Mouse (Mus musculus) urinary bladder, postnatal 36 days (tissue): ENCODE results near the gene Fgfr2.

ENCODE experiments used
- DNase-seq, 2 experiments: peaks; one replicate each; pipeline ENCODE4 v3.0.0; 2022; ENCODE audit warnings: low spot score in 2 of 2, mixed read lengths in 1 of 2

The Fgfr2 gene

DNA sequence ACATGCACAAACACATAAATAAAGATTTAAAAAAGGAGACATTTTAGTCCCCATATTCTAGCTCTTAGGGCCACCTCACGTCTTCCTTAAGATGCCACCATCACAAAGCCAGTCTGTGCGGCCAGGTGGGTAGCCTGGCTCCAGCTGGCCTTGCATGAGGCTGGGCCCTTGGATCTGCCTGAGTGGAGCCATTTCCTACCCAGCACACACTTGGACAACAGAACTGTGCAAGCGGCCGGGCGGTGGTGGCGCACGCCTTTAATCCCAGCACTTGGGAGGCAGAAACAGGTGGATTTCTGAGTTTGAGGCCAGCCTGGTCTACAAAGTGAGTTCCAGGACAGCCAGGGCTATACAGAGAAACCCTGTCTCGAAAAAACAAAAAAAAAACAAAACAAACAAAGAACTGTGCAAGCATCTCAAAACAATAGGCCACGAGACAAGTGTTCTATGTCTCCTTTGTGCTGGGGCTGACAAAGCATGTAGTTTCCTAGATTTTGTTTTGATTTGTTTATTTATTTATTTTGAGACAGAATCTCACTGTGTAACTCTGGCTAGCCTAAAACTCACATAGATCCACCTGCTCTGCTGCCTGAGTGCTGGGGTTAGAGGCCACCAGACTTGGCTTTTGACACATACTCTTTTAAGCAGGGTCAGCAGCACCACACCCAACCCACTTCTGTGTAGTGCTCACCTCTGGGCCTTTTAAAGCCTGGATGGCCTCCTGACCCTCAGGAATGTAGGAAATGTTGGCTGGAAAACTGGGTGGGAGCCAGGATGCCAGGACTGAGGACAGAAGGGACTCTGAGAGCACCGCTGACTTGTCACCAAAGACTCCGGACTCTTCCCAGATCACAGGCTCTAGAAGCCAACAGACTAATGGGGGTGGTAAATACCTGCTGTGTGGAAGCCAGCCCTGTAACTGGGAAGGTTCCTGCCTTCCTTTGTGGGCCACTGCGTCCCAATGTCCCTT is 400.5 kb downstream of the Fgfr2 start:
- DNase-seq: no peak

DNA sequence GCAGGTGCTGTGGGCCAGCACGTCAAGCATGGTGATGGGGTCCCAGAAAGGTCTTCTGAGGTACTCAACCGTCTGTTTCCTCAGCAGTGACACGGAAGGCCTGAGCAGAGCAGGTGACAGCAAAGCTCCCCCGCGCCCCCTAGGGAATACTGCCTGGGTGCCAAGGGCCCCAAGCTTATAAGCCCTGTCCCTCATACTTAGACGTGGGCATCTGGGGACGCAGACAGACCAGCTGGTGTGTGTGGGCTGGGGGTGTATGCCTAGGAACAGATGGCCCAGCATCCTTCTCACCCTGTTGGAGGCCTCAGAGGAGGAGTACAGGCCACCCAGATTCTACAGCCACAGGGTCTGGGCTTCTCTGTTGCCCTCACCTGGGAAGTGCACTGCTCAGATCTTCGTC is 402.6 kb downstream of the Fgfr2 start:
- no peak for DNase-seq

DNA sequence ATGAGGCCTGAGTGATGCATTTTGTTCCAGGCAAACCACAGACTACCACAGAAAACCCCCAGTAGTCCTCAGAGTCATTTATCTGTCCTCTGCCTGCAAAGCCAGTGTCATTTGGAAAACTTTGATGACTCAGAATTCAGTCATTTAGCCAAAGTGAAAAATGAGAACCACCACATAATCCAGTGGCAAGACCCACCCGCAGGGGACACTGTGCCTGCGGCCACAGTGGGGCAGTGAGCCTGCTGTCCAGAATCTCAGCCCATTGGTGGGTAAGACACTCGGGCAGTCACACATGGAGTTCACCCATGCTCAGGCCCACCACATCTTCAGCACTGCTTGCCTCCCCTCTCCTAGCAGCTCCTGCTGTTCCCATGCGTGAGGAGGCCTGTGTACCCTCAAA is 403.6 kb downstream of the Fgfr2 start:
- DNase-seq: no peak

DNA sequence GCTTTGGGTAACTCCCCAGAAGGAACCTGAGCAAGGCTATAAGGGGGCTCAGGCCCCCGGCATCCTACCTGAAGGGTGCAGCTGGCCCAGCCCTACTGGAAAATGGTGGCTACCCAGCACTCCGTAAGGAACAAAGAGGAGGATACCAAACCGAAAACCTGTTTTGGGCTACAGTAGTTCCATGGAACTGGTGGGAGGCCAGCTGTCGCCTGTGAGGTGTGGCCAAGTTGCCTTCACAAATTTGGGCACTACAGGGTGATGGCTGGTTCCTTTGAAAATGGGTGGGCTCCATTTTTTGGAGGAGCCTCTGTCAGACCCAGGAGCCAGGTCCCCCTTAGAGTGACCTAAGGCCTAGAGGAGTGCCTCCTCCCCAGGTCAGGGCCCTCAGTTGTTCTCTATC is 407.9 kb downstream of the Fgfr2 start:
- DNase-seq: no peak

DNA sequence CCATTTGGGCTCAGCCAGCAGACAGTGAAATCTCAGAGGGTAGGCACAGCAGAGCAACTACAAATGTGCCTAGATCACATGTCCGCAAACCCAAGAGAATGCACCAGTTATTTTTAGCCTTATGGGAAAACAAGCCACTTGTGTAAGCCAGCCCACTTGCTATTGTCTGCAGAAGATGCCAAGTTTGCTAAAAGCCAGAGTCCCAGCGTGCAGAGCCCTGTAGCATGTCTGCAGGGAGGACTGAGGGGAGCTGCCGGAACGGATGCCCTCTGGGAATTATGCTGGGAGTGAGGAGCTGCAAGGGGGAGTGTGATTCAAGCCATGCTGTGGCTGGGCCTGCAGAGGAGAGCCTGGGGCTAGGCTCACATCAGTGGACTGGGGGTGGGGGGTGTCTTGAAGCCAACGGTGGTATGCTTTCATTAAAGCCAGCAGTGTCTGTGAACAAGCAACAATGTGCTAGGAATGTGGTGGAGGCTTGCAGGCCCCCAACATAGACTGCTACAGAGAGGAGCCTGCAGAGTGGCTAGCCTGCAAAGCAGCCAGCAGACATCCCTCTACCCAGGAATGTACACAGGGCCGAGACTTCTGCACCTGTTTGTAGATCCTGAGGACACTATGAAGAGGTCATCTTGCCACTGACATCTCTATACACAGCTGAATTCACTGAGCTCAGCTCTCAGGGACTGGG is 408.8 kb downstream of the Fgfr2 start:
- DNase-seq: peak in 1 of 2 experiments; percentile 55

DNA sequence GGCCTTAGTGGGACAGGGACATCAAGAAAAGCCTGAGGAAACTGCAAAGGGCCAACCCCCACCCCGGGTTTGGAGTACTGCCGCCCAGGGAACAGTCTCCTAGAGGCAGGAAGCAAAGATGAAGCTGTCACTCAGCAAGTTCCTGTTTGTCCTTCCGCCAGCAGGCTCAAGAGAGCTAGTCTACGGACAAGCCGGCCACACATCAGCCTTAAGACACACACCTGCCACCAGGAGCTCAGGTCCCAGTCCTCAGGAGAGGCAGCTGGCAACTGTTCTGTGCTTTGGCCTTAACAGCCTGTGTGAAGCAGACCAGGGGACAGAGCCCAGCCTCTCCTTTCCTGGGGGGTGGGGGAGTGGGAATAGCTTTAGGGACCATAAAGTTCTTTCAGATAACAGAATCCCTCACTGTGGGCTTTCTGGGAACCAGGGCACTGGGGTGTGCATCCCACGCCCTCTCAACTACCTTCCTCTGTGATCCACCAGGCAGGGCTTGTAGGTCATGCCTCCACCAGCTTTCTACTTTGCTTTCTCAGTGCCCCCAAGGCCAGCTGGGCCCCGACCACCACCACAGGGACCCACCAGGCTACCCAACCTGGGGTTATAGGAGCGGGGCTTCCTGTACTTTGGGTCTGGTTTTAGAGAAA is 409.5 kb downstream of the Fgfr2 start:
- DNase-seq: peak in 1 of 2 experiments; percentile 36

DNA sequence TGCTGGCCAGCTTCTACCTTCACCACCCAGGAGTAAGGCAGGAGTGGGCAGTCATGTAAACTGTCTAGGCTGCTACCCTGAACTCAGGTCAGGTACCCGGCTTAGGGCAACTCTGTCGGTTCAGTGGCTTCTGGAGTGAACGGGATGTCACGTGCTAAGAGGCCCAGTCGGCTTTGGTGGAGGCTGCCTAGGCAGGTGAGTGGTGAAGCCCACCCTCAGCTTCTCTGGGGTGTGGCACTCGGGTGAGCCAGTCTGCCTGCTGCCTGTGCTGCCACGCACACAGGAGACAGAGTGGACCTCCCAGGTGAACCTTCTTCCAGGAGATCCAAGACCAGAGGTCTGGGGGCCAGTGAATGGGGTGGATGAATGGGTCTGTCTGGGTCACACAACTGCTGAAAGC is 410.2 kb downstream of the Fgfr2 start:
- DNase-seq: no peak

DNA sequence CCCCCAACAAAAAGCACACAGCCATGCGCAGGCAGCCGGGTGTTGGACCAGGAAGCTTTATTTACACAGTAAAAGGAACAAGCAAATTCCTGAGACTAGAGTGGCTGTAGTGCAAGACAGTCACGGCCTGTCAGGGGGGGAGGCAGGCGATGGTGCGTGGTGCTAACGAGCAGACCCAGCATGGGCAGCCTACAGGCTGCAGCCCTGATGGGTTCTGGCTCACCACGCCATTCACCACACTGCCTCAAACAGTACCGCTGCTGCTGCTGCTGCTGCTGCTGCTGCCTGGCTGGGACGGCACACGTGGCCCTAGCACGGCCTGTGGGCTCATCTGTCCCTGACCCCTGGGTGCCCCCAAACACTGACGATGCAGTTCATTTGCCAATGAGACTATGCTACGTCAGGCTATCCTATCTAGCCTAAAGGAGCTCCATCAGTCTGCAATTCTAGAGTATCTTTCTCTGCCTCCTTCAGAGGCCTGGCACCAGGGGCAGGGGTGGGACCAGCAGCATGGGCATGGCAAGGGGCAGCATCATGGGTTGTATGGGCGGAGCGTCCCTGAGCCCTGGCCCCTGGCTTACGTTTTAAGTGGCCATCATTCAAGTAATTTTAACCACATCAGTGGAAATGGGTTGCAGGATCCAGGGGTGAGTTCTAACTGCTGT is 411.0 kb downstream of the Fgfr2 start:
- DNase-seq: no peak

DNA sequence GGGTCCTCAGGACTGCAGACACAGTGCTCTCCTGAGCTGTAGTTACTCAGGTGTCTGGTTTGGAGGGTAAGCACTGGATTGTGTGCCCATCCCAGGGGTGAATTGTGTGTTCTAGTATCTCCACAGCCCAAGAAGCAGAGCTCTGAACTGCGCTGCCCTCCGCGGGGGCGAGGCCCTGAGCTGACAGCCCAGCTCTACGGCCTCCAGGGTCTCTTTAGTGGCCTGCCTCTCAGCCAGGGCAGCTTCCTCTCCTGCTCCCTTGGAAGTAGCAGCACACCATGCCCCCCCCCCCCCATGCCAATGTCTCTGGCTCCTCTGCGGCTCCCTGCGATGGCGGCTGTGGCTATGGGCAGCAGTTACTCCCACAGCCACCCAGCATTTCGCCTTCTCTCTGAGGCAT is 411.6 kb downstream of the Fgfr2 start:
- DNase-seq: no peak

DNA sequence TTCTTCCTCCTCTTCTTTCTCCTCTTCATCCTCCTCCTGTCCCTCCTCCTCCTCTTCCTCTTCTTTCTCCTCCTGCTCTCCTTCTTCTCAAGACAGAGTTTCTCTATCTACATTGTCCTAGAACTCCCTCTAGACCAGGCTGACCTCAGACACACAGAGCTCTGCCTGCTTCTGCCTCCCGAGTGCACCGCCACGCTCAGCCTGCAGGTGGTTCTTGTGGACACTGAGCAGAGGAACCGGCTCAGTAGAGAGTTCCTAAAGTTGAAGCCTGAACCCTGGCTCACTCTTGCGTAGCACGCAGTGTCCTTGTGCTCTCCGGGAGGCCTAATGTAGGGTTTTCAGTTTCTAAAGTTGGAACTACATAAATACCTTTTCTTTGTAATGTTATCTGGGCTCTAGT is 418.0 kb downstream of the Fgfr2 start:
- DNase-seq: no peak

DNA sequence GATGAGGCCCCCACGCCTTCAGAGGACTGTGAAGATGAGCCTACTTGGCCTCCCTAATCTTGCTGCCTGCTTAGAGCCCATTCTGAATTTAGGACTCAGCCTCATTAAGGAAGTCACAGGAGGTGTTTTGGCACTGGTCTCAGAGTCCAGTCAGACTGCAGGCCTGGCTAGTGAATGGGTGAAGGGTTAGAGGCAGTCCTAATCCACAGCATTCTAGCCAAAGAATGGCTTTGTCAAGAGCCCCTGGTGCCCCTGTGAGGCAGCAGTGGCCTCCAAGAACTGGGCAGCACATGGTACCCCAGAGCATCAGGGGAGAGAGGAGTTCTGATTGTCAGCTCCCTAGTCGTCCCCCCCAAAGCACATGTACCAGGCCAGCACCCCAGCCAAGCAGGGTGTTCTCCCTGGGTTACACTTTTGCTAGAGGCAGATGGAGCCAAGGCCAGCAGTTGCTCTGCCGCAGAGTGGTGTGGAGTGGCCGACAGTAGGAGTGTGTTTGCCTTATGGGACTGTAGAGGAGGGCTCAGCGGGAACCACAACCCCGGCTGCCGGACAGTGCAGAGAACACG is 418.8 kb downstream of the Fgfr2 start:
- no peak for DNase-seq

DNA sequence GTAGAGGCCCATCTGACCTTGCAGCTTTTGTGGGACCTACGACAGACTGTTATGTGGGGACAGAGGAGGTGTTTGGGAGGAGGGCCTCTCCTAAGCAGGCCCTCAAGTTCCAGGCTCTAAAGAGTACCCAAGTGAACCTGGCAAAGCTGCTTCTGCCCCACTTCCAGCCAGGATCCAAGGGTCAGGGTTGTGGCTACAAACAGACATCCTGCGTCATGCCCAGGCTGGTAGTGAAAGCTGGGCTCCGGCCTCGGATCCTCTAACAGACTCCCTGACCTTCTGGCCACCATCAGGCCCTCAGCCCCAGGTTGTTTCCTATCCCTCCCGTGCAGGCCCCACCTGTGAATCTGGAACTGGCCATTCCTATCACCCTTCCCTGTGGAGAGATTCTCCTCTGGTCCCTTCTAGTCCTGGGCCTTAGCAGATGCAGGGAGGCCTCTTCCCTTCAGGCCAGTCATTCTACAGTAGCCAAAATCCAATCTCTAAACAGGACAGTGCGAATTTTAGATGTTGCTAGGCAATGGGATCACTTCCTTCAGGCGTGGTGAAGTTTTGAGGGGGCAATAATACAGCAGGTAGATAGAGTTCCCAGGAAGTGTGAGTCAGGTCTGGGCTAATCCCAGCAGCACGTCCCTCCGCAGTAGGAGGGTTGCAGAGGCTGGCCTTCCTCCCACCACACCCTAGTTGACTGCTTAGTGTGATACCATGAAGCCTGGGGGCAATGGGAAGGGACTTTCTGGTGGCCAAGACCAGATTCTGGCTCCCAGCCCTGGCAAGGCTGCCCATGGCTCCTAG is 419.4 kb downstream of the Fgfr2 start:
- DNase-seq: no peak

DNA sequence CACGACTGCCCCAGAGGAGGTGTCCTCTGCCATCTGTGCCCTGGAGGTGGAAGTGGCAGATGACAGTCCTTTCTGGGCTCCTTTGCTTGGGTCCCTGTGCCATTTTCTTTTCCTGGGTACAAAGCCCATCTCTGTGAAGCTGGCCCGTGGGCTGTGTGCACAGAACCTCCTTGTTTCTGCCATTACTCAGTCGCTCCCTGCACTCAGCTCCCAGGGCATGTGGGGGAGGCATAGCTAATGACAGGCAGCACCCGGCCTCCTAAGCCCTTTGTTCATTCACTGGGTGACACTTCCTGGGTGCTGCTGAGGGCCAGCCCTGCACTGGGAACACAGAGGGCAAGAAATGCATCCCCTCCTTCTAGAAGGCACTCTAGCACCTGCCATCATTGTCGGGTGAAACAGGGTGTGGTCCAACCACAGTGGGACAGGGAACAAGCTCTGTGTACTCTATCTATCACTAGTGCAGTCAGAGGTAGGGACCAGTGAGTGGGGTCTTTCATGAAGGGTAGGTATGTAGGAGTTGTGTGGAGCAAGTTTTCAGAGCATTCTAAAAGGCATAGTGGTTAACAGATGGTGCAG is 420.6 kb downstream of the Fgfr2 start:
- no peak for DNase-seq

DNA sequence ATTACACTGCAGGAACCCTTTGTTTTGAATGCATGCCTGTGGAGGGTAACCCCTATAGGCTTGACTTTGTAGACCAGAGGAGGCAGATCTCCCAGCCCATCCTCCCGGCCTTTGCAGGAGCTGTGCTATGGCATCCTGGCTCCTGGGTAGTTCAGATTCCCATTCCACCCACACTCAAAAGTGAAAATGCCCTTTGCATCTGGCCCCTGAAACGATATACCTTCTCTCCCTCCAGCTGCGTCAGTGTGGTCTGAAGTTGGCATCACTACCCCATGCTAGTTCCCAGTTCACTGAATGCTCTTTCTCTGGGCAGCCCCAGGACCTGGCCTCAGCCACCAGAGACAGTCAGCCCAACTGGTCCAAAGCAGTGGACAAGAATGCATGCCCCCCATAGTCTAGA is 421.1 kb downstream of the Fgfr2 start:
- DNase-seq: no peak

DNA sequence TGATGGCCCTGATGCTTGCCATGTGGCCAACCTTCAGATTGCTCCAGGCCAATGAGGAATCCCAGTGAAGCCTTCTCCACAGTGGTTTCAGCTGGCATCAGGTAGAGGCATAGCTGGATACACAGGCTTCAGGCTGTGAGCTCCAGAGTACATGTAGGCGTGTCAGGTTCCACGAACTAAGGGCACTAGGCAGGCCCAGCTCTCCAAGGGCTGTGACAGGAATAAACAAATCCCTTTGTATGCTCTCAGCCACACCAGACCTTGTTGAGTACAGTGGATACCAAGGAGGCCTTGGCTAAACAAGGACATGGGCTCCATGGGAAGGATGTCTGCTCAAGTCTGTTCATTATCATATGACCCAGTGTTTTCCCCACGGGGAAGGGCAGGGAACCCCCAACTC is 421.7 kb downstream of the Fgfr2 start:
- DNase-seq: no peak

DNA sequence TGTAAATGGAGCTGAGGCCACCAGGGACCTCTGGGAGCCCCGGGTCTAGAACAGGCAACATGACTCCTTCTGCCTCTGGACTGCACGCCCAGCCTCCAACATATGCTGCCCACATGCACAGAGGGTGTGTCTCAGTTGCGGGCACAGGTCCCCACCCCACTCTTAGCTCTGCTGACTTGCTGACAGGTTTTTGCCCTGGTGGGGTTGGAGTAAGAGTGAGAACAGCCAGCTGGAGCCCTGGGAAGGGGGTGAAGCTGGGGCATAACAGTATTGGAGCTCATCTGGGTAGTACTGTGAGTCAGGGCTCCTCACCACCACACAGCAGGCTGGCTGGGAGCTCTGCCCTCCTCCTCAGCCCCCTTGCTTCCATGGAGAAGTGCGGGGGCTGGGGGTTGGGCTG is 423.0 kb downstream of the Fgfr2 start:
- DNase-seq: no peak

DNA sequence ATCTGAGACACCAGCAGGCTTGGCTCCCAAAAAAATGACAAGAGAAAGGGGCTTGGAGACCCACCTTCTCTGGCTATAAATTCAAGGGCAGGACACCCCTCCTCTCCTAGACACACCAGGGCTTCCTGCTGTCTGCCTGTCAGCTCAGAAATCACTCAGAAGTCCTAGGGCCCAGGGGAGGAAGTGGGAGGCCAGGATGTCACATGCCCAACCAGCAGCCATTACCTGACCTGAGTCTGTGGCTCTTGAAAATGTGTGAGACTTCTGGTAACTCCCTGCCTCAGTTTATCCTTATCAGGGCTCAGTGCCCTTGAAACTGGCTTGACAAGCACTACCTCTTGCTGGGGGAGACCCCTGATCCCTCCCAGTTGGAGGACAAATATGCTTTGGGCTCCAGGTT is 423.5 kb downstream of the Fgfr2 start:
- DNase-seq: no peak

DNA sequence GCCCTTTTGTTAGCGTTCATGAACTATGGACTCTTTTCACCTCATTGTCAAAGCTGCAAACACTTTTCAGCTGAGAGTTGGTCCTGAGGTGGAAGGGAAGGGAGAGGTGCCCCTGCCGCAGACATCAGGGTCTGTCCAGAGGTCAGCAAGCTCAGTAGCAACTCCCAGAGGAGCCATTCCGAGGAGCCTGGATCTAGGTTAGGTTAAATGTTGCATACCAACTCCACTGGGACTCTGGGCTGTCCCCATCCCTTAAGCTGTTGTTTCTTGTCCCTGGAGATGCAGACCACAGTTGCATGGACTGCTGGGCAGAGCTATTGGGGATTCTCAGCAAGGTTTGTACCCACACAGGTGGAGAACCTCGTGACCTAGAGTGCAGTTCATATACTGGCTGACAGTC is 424.0 kb downstream of the Fgfr2 start:
- DNase-seq: no peak

DNA sequence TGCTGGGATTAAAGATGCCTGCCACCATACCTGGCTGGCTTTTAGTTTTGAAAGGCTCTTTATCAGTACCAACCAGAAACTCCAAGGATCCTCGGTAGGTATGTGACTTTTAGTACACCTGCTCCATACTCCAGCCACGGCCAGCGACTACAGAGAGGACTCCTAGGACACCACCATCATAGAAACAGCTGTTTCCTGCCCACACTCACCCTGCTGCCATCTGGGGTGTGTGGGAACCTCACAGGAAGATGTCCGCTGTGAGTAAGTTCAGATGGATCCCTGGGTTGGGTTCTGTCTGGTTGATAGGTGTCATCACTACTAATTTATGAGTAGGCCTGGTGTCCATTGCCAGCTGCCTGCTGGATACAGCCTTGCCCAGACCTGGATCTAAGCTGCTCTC is 424.4 kb downstream of the Fgfr2 start:
- DNase-seq: no peak

DNA sequence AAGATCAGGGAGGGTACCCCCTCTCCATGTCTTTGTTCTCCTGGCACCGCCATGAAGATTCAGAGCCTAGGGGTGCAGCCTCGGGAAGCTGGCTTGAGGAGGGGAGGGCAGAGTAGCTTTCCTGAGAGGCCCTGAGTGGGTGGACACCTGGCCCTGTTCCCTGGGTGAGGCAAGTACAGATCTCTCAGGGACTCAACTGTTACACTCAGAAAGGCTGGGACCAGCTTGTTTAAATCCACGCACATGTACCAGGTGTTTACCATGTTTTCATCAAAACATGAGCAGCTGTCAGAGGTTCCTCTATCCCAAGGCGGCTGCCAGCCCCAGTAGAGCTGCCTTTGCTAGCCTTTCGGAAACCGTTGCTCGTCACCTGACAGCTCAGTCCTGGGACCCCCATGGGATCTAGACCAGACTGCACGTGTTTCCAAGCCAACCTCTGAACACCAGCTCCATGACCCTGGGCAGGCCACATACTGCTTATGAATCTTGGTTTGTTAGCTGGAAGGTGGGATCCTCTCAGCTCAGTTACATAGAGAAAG is 425.8 kb downstream of the Fgfr2 start:
- no peak for DNase-seq
